Mouse (Mus musculus): ENCODE data around the gene Abcb1a. TPM values are rescaled to one million over a fixed set of nuclear protein-coding genes. Genes with fewer than 3 reads are reported as not detected.
"Not testable (repeated sequence)": the region's sequence is repeated elsewhere in the genome, so short reads cannot be mapped to it uniquely, and the experiment has no call there.

Abcb1a gene
- polyA plus RNA-seq, 1 experiment = not detected

GRCm38 (mm10) chr5:8716061-8716460 is 56.2 kb downstream of the Abcb1a start:
- H3K4me3 ChIP-seq (replicated peaks) = no peak overlapping the region
- no peaks in the 10 kb centered on the region for H3K27me3 ChIP-seq (ENCODE audit: control insufficient read depth)
- TF ChIP-seq GATA1 (IDR thresholded peaks at IDR 0.05; ENCODE audit: low read length) (no peak), TAL1 (IDR thresholded peaks at IDR 0.05; ENCODE audit: low read length) (no peak)
- no peaks in the 10 kb centered on the region for H3K4me1 ChIP-seq (ENCODE audit: control insufficient read depth)
- H3K9me3 ChIP-seq (ENCODE audit: control insufficient read depth, low read length) = no peaks in the 10 kb centered on the region
- no peaks in the 10 kb centered on the region for H3K36me3 ChIP-seq (ENCODE audit: control insufficient read depth)

- no peak for TF ChIP-seq TAL1 (IDR thresholded peaks at IDR 0.05; ENCODE audit: low read length)
- TF ChIP-seq GATA1 (IDR thresholded peaks at IDR 0.05; ENCODE audit: low read length) = no peak
- no peaks in the 10 kb centered on the region for H3K27me3 ChIP-seq (ENCODE audit: control insufficient read depth)
- H3K4me3 ChIP-seq (replicated peaks) = no peak overlapping the region
- no peaks in the 10 kb centered on the region for H3K36me3 ChIP-seq (ENCODE audit: control insufficient read depth)
- H3K9me3 ChIP-seq (ENCODE audit: control insufficient read depth, low read length) = no peaks in the 10 kb centered on the region
- H3K4me1 ChIP-seq (ENCODE audit: control insufficient read depth) = no peaks in the 10 kb centered on the region
Observed at GRCm38 (mm10) chr5:8719556-8719955, 59.7 kb downstream of the Abcb1a start.

GRCm38 (mm10) chr5:8722224-8722623 is 62.3 kb downstream of the Abcb1a start:
- H3K36me3 ChIP-seq (ENCODE audit: control insufficient read depth) = no peaks in the 10 kb centered on the region
- no peaks in the 10 kb centered on the region for H3K27me3 ChIP-seq (ENCODE audit: control insufficient read depth)
- no peak overlapping the region for H3K4me3 ChIP-seq (replicated peaks)
- no peaks in the 10 kb centered on the region for H3K9me3 ChIP-seq (ENCODE audit: control insufficient read depth, low read length)
- no peaks in the 10 kb centered on the region for H3K4me1 ChIP-seq (ENCODE audit: control insufficient read depth)
- TF ChIP-seq GATA1 (IDR thresholded peaks at IDR 0.05; ENCODE audit: low read length) (no peak), TAL1 (IDR thresholded peaks at IDR 0.05; ENCODE audit: low read length) (no peak)

- no peaks in the 10 kb centered on the region for H3K4me1 ChIP-seq (ENCODE audit: control insufficient read depth)
- H3K27me3 ChIP-seq (ENCODE audit: control insufficient read depth) = no peaks in the 10 kb centered on the region
- H3K36me3 ChIP-seq (ENCODE audit: control insufficient read depth) = no peaks in the 10 kb centered on the region
- H3K9me3 ChIP-seq (ENCODE audit: control insufficient read depth, low read length) = no peaks in the 10 kb centered on the region
- H3K4me3 ChIP-seq (replicated peaks) = no peak overlapping the region
- TF ChIP-seq GATA1 (IDR thresholded peaks at IDR 0.05; ENCODE audit: low read length) (no peak), TAL1 (IDR thresholded peaks at IDR 0.05; ENCODE audit: low read length) (no peak)
Observed at GRCm38 (mm10) chr5:8722867-8723266, 63.0 kb downstream of the Abcb1a start.

GRCm38 (mm10) chr5:8727760-8728159 is 67.9 kb downstream of the Abcb1a start:
- TF ChIP-seq GATA1 (IDR thresholded peaks at IDR 0.05; ENCODE audit: low read length) (no peak), TAL1 (IDR thresholded peaks at IDR 0.05; ENCODE audit: low read length) (no peak)
- H3K9me3 ChIP-seq (ENCODE audit: control insufficient read depth, low read length) = no peaks in the 10 kb centered on the region
- no peaks in the 10 kb centered on the region for H3K27me3 ChIP-seq (ENCODE audit: control insufficient read depth)
- H3K4me1 ChIP-seq (ENCODE audit: control insufficient read depth) = no peaks in the 10 kb centered on the region
- H3K4me3 ChIP-seq (replicated peaks) = no peak overlapping the region
- H3K36me3 ChIP-seq (ENCODE audit: control insufficient read depth) = no peaks in the 10 kb centered on the region

- Histone ChIP-seq H3K4me3 (replicated peaks) (no peak overlapping the region), H3K9me3 (ENCODE audit: control insufficient read depth, low read length) (no peaks in the 10 kb centered on the region), H3K4me1 (ENCODE audit: control insufficient read depth) (no peaks in the 10 kb centered on the region), H3K36me3 (ENCODE audit: control insufficient read depth) (no peaks in the 10 kb centered on the region), H3K27me3 (ENCODE audit: control insufficient read depth) (no peaks in the 10 kb centered on the region)
- TF ChIP-seq TAL1 (IDR thresholded peaks at IDR 0.05; ENCODE audit: low read length) (no peak), GATA1 (IDR thresholded peaks at IDR 0.05; ENCODE audit: low read length) (no peak)
Observed at GRCm38 (mm10) chr5:8732639-8733038, 72.8 kb downstream of the Abcb1a start.

GRCm38 (mm10) chr5:8733307-8733706 is 73.4 kb downstream of the Abcb1a start:
- not testable (repeated sequence) for H3K4me3 ChIP-seq (replicated peaks); H3K27me3 ChIP-seq (ENCODE audit: control insufficient read depth); H3K9me3 ChIP-seq (ENCODE audit: control insufficient read depth, low read length); H3K36me3 ChIP-seq (ENCODE audit: control insufficient read depth); H3K4me1 ChIP-seq (ENCODE audit: control insufficient read depth)

- Histone ChIP-seq H3K36me3 (ENCODE audit: control insufficient read depth) (no peaks in the 10 kb centered on the region), H3K4me1 (ENCODE audit: control insufficient read depth) (no peaks in the 10 kb centered on the region), H3K4me3 (replicated peaks) (no peak overlapping the region), H3K9me3 (ENCODE audit: control insufficient read depth, low read length) (no peaks in the 10 kb centered on the region), H3K27me3 (ENCODE audit: control insufficient read depth) (no peaks in the 10 kb centered on the region)
- TF ChIP-seq GATA1 (IDR thresholded peaks at IDR 0.05; ENCODE audit: low read length) = no peak
- no peak for TF ChIP-seq TAL1 (IDR thresholded peaks at IDR 0.05; ENCODE audit: low read length)
Observed at GRCm38 (mm10) chr5:8736389-8736788, 76.5 kb downstream of the Abcb1a start.

GRCm38 (mm10) chr5:8737062-8737461 is 77.2 kb downstream of the Abcb1a start:
- no peak for TF ChIP-seq GATA1 (IDR thresholded peaks at IDR 0.05; ENCODE audit: low read length)

GRCm38 (mm10) chr5:8747244-8747643 is 87.4 kb downstream of the Abcb1a start:
- not testable (repeated sequence) for H3K36me3 ChIP-seq (ENCODE audit: control insufficient read depth); H3K4me3 ChIP-seq (replicated peaks); H3K4me1 ChIP-seq (ENCODE audit: control insufficient read depth); H3K27me3 ChIP-seq (ENCODE audit: control insufficient read depth); H3K9me3 ChIP-seq (ENCODE audit: control insufficient read depth, low read length)

More at GRCm38 (mm10) chr5:8737062-8737461, 77.2 kb downstream of the Abcb1a start:
- Histone ChIP-seq H3K27me3 (ENCODE audit: control insufficient read depth) (no peaks in the 10 kb centered on the region), H3K4me1 (ENCODE audit: control insufficient read depth) (no peaks in the 10 kb centered on the region), H3K4me3 (replicated peaks) (no peak overlapping the region), H3K36me3 (ENCODE audit: control insufficient read depth) (no peaks in the 10 kb centered on the region), H3K9me3 (ENCODE audit: control insufficient read depth, low read length) (no peaks in the 10 kb centered on the region)
